ENCODE assay signal across 27 mouse cellular contexts in the genomic region with DNA sequence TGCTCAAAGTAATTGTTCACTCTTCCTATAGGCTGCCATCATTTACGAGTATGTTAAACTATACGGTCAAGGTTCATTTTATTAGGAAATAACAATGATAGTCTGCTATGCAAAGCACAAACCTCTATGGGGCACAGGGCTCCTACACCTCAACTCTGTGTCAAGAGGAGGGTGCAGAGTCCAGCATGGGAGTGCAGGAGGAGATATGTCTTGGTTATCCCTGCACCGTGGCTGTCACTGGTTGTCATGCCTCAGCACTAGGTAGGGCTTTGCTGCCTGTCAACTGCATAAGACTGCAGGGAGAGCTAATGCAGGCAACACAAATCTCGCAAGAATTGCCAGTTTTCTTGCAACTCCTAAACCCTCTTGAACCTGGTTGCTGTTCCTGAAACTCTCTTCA.
"Had no signal": no experiment of that assay in that cellular context is flagged by ENCODE, and none has a peak within 500 bp of the region (broad histone marks: within the 10 kb centered on the region; RNA-seq: fewer than 3 reads in every experiment).

No protein-coding gene starts in this region.

- DNase-seq: gastrocnemius, adult 2 months; gastrocnemius, postnatal 10 days; gastrocnemius, postnatal 25 days; heart, adult 2 months; heart, postnatal 14 days; heart, postnatal 4 days; kidney, adult 11 months; kidney, adult 2 months; kidney, adult 9 months; kidney, postnatal 10 days; kidney, postnatal 25 days; kidney, postnatal 4 days; liver; liver, embryonic 13.5 days; liver, postnatal 0 days had no signal

- H3K9me3 ChIP-seq: heart, embryonic 13.5 days; heart, embryonic 15.5 days; hindbrain, embryonic 13.5 days; limb, embryonic 10.5 days; limb, embryonic 12.5 days; liver, embryonic 13.5 days; liver, embryonic 15.5 days had no signal

- H3K27me3 ChIP-seq: heart, embryonic 13.5 days; heart, embryonic 15.5 days; hindbrain, embryonic 13.5 days; limb, embryonic 12.5 days; liver, embryonic 13.5 days; liver, embryonic 15.5 days had no signal

- H3K4me1 ChIP-seq: liver, embryonic 15.5 days had no signal

- H3K4me2 ChIP-seq: heart, embryonic 11.5 days; heart, embryonic 13.5 days; heart, embryonic 15.5 days; hindbrain, embryonic 13.5 days; limb, embryonic 12.5 days; liver, embryonic 11.5 days; liver, embryonic 13.5 days; liver, embryonic 15.5 days had no signal

- H3K27ac ChIP-seq: gastrocnemius, adult 2 months; heart, adult 2 months; heart, embryonic 15.5 days; hindbrain, embryonic 13.5 days; layer of hippocampus, adult 2 months; left cerebral cortex, adult 2 months; limb, embryonic 10.5 days; limb, embryonic 12.5 days; liver, embryonic 13.5 days; liver, embryonic 15.5 days had no signal

- H3K9ac ChIP-seq: heart, embryonic 13.5 days; heart, embryonic 15.5 days; hindbrain, embryonic 13.5 days; limb, embryonic 12.5 days; liver, embryonic 13.5 days; liver, embryonic 15.5 days; liver, postnatal 0 days had no signal

- ATAC-seq: hindbrain, embryonic 16.5 days; inflammation-experienced regulatory T-cells, adult 6 months; liver, postnatal 0 days had no signal

- H3K36me3 ChIP-seq: liver, embryonic 13.5 days; liver, embryonic 15.5 days had no signal

- H3K4me3 ChIP-seq: gastrocnemius, adult 2 months; heart, adult 2 months; heart, embryonic 13.5 days; heart, embryonic 15.5 days; hindbrain, embryonic 13.5 days; layer of hippocampus, adult 2 months; left cerebral cortex, adult 2 months; limb, embryonic 10.5 days; limb, embryonic 12.5 days; liver, embryonic 13.5 days; liver, embryonic 15.5 days had no signal
